Mouse (Mus musculus) embryonic fibroblast, embryonic 13.5 days (primary cell): Measurements from ENCODE around the gene Qsox2.

ENCODE experiments used
- CTCF ChIP-seq: IDR thresholded peaks from 2 replicates; pipeline ENCODE4 v1.5.1; 2011; ENCODE audit warnings: mild to moderate bottlenecking, control low read depth, low read length, moderate library complexity, borderline replicate concordance; ENCODE audit not compliant: insufficient read depth
- POLR2A ChIP-seq: IDR thresholded peaks from 2 replicates; pipeline ENCODE4 v1.6.1; 2011; ENCODE audit warnings: low read depth, mild to moderate bottlenecking, control low read depth, low read length, moderate library complexity

DNA sequence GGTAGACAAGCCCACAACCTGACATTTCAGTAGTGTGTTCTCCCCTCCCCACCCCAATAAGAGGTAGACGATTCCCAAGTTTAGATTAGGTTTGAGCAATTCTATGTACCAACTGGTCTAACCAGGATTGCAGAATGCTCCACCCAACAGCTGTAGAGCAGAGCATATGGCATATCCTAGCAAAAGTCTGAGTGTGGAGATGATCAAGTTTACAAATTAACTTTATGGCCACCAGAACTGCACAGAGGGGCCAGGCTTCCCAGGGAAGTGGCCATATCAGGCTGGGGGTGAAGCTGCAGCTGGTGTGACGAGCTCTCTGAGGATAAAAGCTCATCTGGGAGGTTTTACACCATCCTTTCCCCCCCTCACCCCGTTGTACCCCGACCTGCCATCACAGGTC is 27.3 kb upstream of the Qsox2 start:
- TF ChIP-seq CTCF (no peak), POLR2A (no peak)
